Comparison of ENCODE assay signal across 8 mouse cellular contexts in genomic region chr14:48445984-48446683, GRCm38 (mm10). TPM values are rescaled to one million over a fixed set of nuclear protein-coding genes. Genes with fewer than 3 reads are reported as not detected.
A peak's percentile ranks its signal among the peaks of the same experiment; 100 is the strongest.
DNase-seq lines count a peak whose midpoint lies in the region; ATAC-seq lines count a peak whose summit lies in the region.

Gene Tmem260, plus strand, starts transcription at chr14:48446124.

- H3K27me3 ChIP-seq in hindbrain, embryonic 16.5 days (replicated peaks; ENCODE audit: control insufficient read depth, insufficient read depth, low read length), result no peaks in the 10 kb centered on the region

- peaks cover 40% of the 10 kb centered on the region for H3K79me2 ChIP-seq in macrophage (ENCODE audit: inconsistent target)

- H3K27ac ChIP-seq in hindbrain, embryonic 16.5 days (ENCODE audit: low read depth, low read length), result peak within 1 kb of the TSS; percentile 95
- H3K27ac ChIP-seq in macrophage, result peak within 1 kb of the TSS; percentile 88

- peak; percentile 78 for DNase-seq in WW6 (ENCODE audit: low read depth, low spot score)
- peak; percentile 95 for DNase-seq in cerebellum, postnatal 4 days (ENCODE audit: low spot score in 2 of 2)
- DNase-seq in gastrocnemius, adult 18-20 months (ENCODE audit: low spot score), result peak; percentile 91
- peak; percentile 90 to 93 for DNase-seq in left cerebral cortex, adult 18-20 months (ENCODE audit: low spot score in 2 of 2)
- peak; percentile 89 for DNase-seq in right cerebral cortex, adult 18-20 months
- DNase-seq in urinary bladder, postnatal 10 days (ENCODE audit: low spot score), result peak; percentile 74

- 0% methylated on average over 56 of the region's 69 CpGs for WGBS in hindbrain, embryonic 16.5 days
- under 1% methylated on average over 69 of the region's 69 CpGs for WGBS in macrophage (ENCODE audit: missing documents)

- H3K36me3 ChIP-seq in hindbrain, embryonic 16.5 days (ENCODE audit: control insufficient read depth, insufficient read depth, low read length), result no peaks in the 10 kb centered on the region
- H3K36me3 ChIP-seq in macrophage (ENCODE audit: inconsistent target), result no peaks in the 10 kb centered on the region

- peaks cover 9% of the 10 kb centered on the region for H3K4me1 ChIP-seq in hindbrain, embryonic 16.5 days (ENCODE audit: control insufficient read depth, insufficient read depth, low read depth, low read length)

- H3K4me2 ChIP-seq in hindbrain, embryonic 16.5 days (ENCODE audit: low read length), result peak within 1 kb of the TSS; percentile 68

- H3K9ac ChIP-seq in hindbrain, embryonic 16.5 days (ENCODE audit: low read depth, low read length), result peak within 1 kb of the TSS; percentile 83

- H3K9me3 ChIP-seq in hindbrain, embryonic 16.5 days (ENCODE audit: control insufficient read depth, low read length), result no peaks in the 10 kb centered on the region

- H3K4me3 ChIP-seq in hindbrain, embryonic 16.5 days (ENCODE audit: low read length), result peak within 1 kb of the TSS; percentile 84
- H3K4me3 ChIP-seq in macrophage (ENCODE audit: inconsistent target), result peak within 1 kb of the TSS; percentile 84

- peak; percentile 100 for ATAC-seq in hindbrain, embryonic 16.5 days

RNA-seq across cellular contexts. Expression of gene Tmem260, which starts in this region (rescaled TPM):
- total RNA-seq in gastrocnemius, adult 18-20 months (2021), result 1 to 10 TPM; 3.3 to 4.1 TPM
- 13.7 and 16.1 TPM in 2 replicates for polyA plus RNA-seq in hindbrain, embryonic 16.5 days (2015; fragmentation: Nextera tagmentation; extraction: Ambion mirVana)
- 10 to 100 TPM; 23.8 TPM for total RNA-seq in left cerebral cortex, adult 18-20 months (2021)
- 100 to 1,000 TPM in 4 of 26 experiments, 10 to 100 TPM in 22; 13.1 to 146 (median 61.5) TPM for total RNA-seq in macrophage (2018; cell fraction: chromatin; rRNA removed)
- 10 to 100 TPM in 25 of 26 experiments, 1 to 10 TPM in 1; 9.7 to 33.4 (median 18.0) TPM for total RNA-seq in macrophage (2018; cell fraction: cytosol; rRNA removed)
- total RNA-seq in macrophage (2018; cell fraction: nucleus; rRNA removed), result 100 to 1,000 TPM in 4 of 26 experiments, 10 to 100 TPM in 22; 17.4 to 173 (median 46.0) TPM
- 17.6 to 21.6 TPM (median 18.2 TPM) in 3 replicates for polyA plus RNA-seq in macrophage (2018)

Comparison
In these comparisons a context has a peak if more than half of its experiments do, and no peak if none do; other contexts are left out.
1. Peak in every context shown above with its lines: DNase-seq, ATAC-seq, H3K4me3 ChIP-seq and H3K27ac ChIP-seq.
2. RNA of gene Tmem260 (total RNA-seq): 23.8 TPM in left cerebral cortex, adult 18-20 months; 3.3 to 4.1 TPM in gastrocnemius, adult 18-20 months; every median in the first group is over 4 times any median in the second.